Mouse (Mus musculus) left cerebral cortex, postnatal 25 days (tissue): ENCODE data around the gene Ubap2l. TPM values are rescaled to one million over a fixed set of nuclear protein-coding genes. Genes with fewer than 3 reads are reported as not detected.

Experiments used
- DNase-seq, 2 experiments: peaks; one replicate each; pipeline ENCODE4 v3.0.0; 2022; ENCODE audit warnings: low spot score in 2 of 2, mixed read lengths in 1 of 2
- intact Hi-C: fragments of 180-260 bp; cut with DNase I; formaldehyde crosslinking; loops from one replicate; pipeline ENCODE4 v1.15.1; 2025
- total RNA-seq, 2 experiments: library from RNA; stranded (reverse); gene quantifications; 2 replicates each; pipeline ENCODE4 v1.2.3; 2021

The Ubap2l gene
- total RNA-seq, 2 experiments from 2014 or later = 182 to 205 TPM

- intact Hi-C loops = loop anchor here (10.0 kb wide), 2 partner anchors 192 to 292 kb away; no protein-coding TSS in a partner anchor
- DNase-seq = peak; percentile 82 to 85
These were observed 24.7 kb upstream of the Ubap2l start for GRCm38 (mm10) chr3:90076921-90077716.

- DNase-seq = no peak
- intact Hi-C loops = loop anchor here (10.0 kb wide), 2 partner anchors 187 to 287 kb away; no protein-coding TSS in a partner anchor
These were observed 19.9 kb upstream of the Ubap2l start, which contains the start of gene Tpm3 for GRCm38 (mm10) chr3:90072294-90072693. Gene Tpm3 (plus strand): TSS chr3:90072649.

- intact Hi-C loops = loop anchor here (10.0 kb wide), 2 partner anchors 185 to 285 kb away; no protein-coding TSS in a partner anchor
- no peak for DNase-seq
These were observed 17.3 kb upstream of the Ubap2l start for GRCm38 (mm10) chr3:90069688-90070087.

- DNase-seq = no peak
- intact Hi-C loops = no loop called here
These were observed 15.4 kb upstream of the Ubap2l start for GRCm38 (mm10) chr3:90067851-90068250.

- intact Hi-C loops = no loop called here
These were observed 13.1 kb upstream of the Ubap2l start for GRCm38 (mm10) chr3:90065553-90065952.

GRCm38 (mm10) chr3:90064383-90064782 is 12.0 kb upstream of the Ubap2l start:
- intact Hi-C loops = no loop called here
- no peak for DNase-seq

More at GRCm38 (mm10) chr3:90065553-90065952, 13.1 kb upstream of the Ubap2l start:
- peak; percentile 41 to 67 for DNase-seq

GRCm38 (mm10) chr3:90062539-90062938 is 10.1 kb upstream of the Ubap2l start:
- no peak for DNase-seq
- intact Hi-C loops = no loop called here

- intact Hi-C loops = no loop called here
- no peak for DNase-seq
These were observed 9.1 kb upstream of the Ubap2l start for GRCm38 (mm10) chr3:90061549-90061948.

GRCm38 (mm10) chr3:90051441-90052350 is 732 bp downstream of the Ubap2l start, which contains the start of gene 4933434E20Rik:
Gene 4933434E20Rik (plus strand): TSS chr3:90051636.
- intact Hi-C loops = loop anchor here (2.0 kb wide), 2 partner anchors 27 to 91 kb away; no protein-coding TSS in a partner anchor
- peak; percentile 43 to 44 for DNase-seq

- intact Hi-C loops = no loop called here
- DNase-seq = no peak
These were observed 2.7 kb downstream of the Ubap2l start for GRCm38 (mm10) chr3:90049691-90050090.

- intact Hi-C loops = no loop called here
- DNase-seq = no peak
These were observed 16.2 kb downstream of the Ubap2l start for GRCm38 (mm10) chr3:90036263-90036662.

- intact Hi-C loops = loop anchor here (2.0 kb wide), 1 partner anchor 16 kb away; no protein-coding TSS in a partner anchor
- no peak for DNase-seq
These were observed 17.8 kb downstream of the Ubap2l start for GRCm38 (mm10) chr3:90034653-90035052.

GRCm38 (mm10) chr3:90016626-90017025 is 35.8 kb downstream of the Ubap2l start:
- DNase-seq = no peak
- intact Hi-C loops = no loop called here

- intact Hi-C loops = no loop called here
- DNase-seq = no peak
These were observed 42.1 kb downstream of the Ubap2l start for GRCm38 (mm10) chr3:90010291-90010690.

GRCm38 (mm10) chr3:90004091-90004796 is 48.2 kb downstream of the Ubap2l start:
- intact Hi-C loops = no loop called here

GRCm38 (mm10) chr3:89999830-90000229 is 52.6 kb downstream of the Ubap2l start:
- DNase-seq = no peak
- intact Hi-C loops = loop anchor here (2.0 kb wide), 1 partner anchor 37 kb away; the partner anchor contains the start of gene Atp8b2

More at GRCm38 (mm10) chr3:90004091-90004796, 48.2 kb downstream of the Ubap2l start:
- no peak for DNase-seq

- DNase-seq = no peak
- intact Hi-C loops = loop anchor here (2.0 kb wide), 1 partner anchor 36 kb away; the partner anchor contains the start of gene Atp8b2
These were observed 53.3 kb downstream of the Ubap2l start for GRCm38 (mm10) chr3:89999090-89999489.

- intact Hi-C loops = loop anchor here (2.0 kb wide), 1 partner anchor 36 kb away; the partner anchor contains the start of gene Atp8b2
- DNase-seq = peak; percentile 95 to 96
These were observed 53.8 kb downstream of the Ubap2l start, which contains the start of gene Hax1 for GRCm38 (mm10) chr3:89998612-89999054. Gene Hax1 (minus strand): TSS chr3:89998780.
